Mouse (Mus musculus) erythroblast, embryonic 14.5 days (primary cell): ENCODE data around the gene Pigo.

ENCODE experiments used
- GATA1 ChIP-seq: IDR thresholded peaks from 2 replicates; pipeline ENCODE4 v1.6.1; 2012; ENCODE audit warnings: low read length, inconsistent platforms, mixed read lengths
- TAL1 ChIP-seq: IDR thresholded peaks from 3 replicates; pipeline ENCODE4 v1.6.1; 2012; ENCODE audit warnings: low read length, inconsistent platforms, mixed read lengths

GRCm38 (mm10) chr4:43010161-43011038 lies 15.2 kb downstream of the Pigo start, which contains the start of gene Fancg:
- TF ChIP-seq GATA1, result no peak
- no peak for TF ChIP-seq TAL1
